Mouse (Mus musculus): Measurements from ENCODE around the gene Mettl16.

Gene Mettl16

GRCm38 (mm10) chr11:74847919-74848521 lies 77.4 kb downstream of the Mettl16 start:
- DNase-seq (ENCODE audit: low spot score), result peak; percentile 67

DNA sequence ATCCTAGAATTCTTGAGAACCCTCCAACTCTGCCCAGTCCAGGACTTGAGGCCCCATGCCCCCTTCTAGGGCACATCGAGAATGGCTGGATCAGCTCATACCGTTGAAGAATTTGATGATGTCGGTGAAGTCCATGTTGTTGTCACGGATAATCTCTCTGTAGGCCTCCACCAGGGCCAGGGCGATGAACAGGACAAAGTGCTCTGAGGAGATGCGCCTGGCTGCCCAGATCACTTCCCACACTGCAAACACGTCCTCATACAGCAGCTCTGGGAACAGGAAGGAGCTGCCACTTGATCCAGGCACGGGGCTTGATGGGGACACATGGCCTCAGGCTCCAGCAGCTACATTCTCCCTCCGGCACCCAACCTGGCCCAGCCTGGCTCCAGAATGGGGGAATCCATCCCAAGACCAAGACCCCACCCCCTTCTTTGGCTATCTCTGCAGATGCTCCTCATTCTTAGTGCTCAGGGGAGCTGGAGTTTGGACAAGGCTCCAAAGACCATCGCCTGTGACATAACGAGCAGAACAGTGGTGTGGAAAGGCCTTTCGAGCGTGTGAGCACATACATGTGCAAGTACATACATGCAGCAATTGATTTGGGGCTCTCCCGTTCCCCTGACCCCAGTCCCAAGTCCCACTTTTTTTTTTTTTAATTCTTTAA lies 80.5 kb downstream of the Mettl16 start:
- no peak for DNase-seq (ENCODE audit: low spot score)

DNA sequence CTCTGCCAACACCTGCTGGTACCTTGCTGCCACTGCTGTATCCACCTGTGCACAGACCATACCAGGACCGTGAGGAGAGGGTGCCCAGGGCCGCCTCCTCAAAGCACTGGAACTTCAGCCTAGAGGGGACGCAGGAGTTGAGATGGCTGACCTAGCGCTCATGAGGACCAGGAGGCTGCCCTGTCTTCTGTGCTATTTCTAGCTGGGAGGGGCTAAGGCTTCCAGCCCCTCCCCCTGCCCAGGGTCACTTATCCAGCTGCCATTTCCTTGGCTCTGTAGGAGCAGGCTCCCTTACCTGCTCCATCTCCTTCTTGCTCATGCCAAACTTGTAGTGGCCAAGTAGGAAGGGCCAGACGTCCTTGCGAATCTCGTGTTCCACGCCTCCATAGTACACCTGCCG lies 87.1 kb downstream of the Mettl16 start:
- DNase-seq (ENCODE audit: low spot score), result no peak

DNA sequence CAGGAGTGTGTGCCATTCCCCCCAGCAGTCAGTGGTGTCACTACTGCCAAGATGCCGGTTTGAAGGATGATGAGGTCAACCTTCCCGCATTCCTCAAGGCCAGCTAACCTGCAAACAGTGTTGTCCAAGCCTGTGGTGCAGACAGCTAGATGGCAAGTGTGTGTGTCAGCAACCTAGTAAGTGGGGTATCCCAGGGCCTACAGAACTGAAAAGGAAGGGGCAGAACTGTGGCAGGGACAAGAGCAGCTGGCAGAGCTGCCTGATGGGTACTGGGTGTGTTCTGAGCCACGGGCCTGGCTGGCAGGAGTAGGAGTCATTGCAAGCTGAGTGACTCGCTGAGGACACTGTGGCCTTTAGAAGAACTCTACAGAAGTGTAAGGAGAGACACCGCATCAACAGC lies 91.5 kb downstream of the Mettl16 start:
- no peak for DNase-seq (ENCODE audit: low spot score)

DNA sequence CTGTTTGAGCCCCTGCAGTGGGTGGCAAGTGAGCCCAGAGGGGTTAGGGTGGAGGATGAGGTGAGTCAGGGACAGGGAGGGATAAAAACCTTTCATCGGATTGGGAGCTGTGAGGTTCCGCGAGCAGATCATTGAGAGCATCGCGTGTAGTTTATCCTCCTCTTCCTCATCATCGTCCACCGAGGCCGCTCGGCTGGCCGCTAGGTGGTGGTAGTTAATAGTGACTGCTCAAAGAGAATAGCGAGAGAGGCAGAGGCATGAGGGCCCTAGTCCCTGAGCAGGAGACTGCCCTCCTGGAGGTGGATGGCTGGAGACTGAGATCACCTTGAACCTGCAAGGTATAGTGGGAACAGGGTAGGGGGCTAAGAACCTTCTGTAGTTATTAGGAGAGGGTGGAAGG lies 92.8 kb downstream of the Mettl16 start:
- no peak for DNase-seq (ENCODE audit: low spot score)

DNA sequence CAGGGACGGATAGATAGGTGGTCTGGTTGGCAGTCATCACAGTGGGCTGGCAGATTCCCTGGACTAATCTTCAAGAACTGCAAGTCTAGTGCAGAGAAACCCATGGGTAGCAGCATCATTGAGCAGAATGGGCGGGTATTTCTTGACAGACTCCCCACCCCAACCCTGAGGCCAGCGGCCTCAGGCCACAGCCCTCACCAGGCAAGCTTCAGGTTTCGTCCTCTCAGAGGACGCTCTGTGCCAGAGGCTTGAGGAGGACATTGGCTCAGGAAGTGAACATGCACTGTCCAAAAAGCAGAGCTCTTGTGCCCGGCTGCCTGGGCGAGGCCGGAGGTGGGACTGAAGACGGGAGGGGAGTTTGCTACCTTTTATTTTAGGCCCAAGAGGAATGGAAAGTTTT lies 93.8 kb downstream of the Mettl16 start:
- no peak for DNase-seq (ENCODE audit: low spot score)

- no peak for DNase-seq (ENCODE audit: low spot score)
Observed at GRCm38 (mm10) chr11:74865252-74865651, 94.6 kb downstream of the Mettl16 start.

DNA sequence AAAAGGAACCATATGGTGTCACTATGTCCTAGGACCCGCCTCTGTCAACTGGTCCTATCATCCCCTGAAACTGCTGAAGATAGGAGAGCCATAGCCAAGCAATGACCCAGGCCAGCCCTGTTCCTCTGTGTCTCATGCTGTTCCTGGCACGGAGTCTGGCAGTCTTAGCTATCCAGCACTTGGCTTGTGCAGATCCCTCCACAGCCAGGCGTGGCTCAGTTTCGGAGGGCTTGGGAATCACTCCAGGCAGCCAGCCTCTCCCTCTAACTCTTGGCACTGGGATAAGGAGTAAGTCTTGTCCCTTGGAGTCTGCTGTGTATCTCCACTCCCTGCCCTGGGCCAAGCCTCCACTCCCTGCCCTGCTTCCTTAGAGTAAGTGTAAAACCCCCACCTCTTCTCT lies 96.0 kb downstream of the Mettl16 start:
- DNase-seq (ENCODE audit: low spot score), result peak; percentile 42

GRCm38 (mm10) chr11:74867181-74867580 lies 96.6 kb downstream of the Mettl16 start:
- DNase-seq (ENCODE audit: low spot score), result peak; percentile 42

- DNase-seq (ENCODE audit: low spot score), result no peak
Observed at GRCm38 (mm10) chr11:74868046-74868760, 97.6 kb downstream of the Mettl16 start.

DNA sequence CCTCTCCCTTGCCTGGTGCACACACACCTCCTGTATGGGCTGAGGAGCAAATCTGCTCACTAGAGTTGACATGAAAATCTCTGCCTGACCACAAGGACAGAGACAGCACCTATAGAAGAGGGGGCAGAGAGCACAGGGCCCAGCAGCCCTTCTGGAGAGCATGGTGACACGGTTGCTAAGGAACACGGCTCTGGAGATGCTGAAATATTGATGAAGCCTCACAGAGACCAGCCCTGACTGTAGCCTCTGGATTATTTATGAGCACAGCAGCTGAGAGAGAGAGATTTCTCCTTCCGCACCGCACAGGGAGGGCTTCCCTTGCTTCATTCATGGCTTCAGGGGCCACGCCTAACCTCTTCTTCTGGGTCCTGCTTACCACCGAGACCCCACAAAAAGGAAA lies 99.0 kb downstream of the Mettl16 start:
- DNase-seq (ENCODE audit: low spot score), result no peak

GRCm38 (mm10) chr11:74870544-74870943 lies 99.9 kb downstream of the Mettl16 start:
- no peak for DNase-seq (ENCODE audit: low spot score)

DNA sequence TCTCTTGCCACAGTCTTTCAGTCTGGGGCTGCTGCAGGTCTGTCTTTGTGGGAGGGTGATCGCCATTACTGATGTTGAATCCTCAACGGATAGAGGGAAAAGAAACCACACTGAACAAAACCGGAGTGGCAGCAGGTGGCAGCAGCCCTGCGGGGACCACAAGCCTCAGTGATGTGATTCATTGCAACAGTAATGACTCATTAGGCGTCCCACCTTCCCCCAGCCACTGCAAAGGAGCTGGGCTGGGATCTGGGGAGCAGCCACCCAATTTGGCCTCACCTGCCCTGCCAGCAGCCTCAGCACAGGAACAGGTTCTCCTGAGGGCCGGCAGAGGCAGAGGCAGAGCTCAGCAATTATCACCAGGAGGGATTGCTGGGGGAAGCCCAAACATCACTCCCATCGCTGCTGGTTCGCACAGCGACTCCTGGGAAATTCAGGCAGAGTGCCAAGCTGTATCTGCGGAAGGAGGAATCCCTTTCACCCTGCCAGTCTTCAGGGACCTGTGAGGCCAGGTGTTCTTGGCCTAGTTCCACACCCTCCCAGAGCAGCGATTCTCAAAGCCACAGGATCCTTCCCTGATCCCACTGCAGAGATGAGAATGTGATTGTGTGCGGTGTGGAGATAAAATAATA lies 100.5 kb downstream of the Mettl16 start:
- peak; percentile 24 for DNase-seq (ENCODE audit: low spot score)

- DNase-seq (ENCODE audit: low spot score), result no peak
Observed at GRCm38 (mm10) chr11:74874630-74875029, 104.0 kb downstream of the Mettl16 start.

GRCm38 (mm10) chr11:74876801-74877200 lies 106.2 kb downstream of the Mettl16 start:
- DNase-seq (ENCODE audit: low spot score), result peak; percentile 37
